Mouse (Mus musculus): ENCODE data around the gene D11Wsu47e. TPM values are rescaled to one million over a fixed set of nuclear protein-coding genes. Genes with fewer than 3 reads are reported as not detected.
"Not testable (repeated sequence)": the region's sequence is repeated elsewhere in the genome, so short reads cannot be mapped to it uniquely, and the experiment has no call there.

Gene D11Wsu47e
- polyA plus RNA-seq, 1 experiment from 2014 or later = 28.8 TPM

DNA sequence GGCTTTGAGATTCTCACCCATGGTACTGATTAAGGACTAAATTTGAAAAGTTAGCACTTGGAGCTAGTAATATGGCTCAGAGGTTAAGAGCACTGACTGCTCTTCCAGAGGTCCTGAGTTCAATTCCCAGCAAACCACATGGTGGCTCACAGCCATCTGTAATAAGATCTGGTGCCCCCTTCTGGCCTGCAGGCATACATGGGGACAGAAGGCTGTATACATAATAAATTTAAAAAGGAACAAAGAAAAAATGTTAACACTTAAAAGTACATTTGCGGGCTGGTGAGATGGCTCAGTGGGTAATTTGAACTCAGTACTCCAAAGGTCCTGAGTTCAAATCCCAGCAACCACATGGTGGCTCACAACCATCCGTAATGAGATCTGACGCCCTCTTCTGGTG, 24.0 kb upstream of the D11Wsu47e start:
- H3K9ac ChIP-seq (replicated peaks; ENCODE audit: low read length); H3K4me3 ChIP-seq (replicated peaks; ENCODE audit: low read depth, low read length); DNase-seq; H3K27ac ChIP-seq (replicated peaks; ENCODE audit: low read depth, low read length); H3K9me3 ChIP-seq (ENCODE audit: control insufficient read depth, low read length); ATAC-seq (ENCODE audit: low FRiP score, low TSS enrichment); H3K4me2 ChIP-seq (ENCODE audit: low read length); H3K4me1 ChIP-seq (ENCODE audit: control insufficient read depth, insufficient read depth, low read length); H3K27me3 ChIP-seq (ENCODE audit: control insufficient read depth, insufficient read depth, low read length): not testable (repeated sequence)
- H3K36me3 ChIP-seq (ENCODE audit: control insufficient read depth, insufficient read depth, low read length) = peaks cover 90% of the 10 kb centered on the region
- whole genome bisulfite sequencing = 98% methylated on average over 3 of the region's 3 CpGs

DNA sequence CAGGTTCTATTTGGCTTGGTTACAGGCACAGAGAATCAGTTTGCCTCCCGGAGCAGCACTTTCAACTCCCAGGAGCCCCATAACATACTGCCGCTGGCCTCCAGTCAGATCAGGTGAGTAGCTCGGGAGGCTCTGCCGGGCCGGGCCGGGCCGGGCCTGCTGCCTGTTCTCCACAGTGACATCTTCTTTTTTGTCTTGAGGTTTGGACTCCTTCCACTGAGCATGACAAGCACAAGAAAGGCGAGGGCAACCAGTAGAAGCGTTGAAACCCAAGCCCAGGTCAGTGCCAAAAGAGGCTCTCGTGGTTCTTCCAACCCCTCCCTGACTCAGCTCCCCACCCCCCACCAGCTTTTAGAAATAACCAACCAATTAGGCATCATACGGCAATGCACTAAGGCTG, 23.3 kb upstream of the D11Wsu47e start:
- Histone ChIP-seq H3K9me3 (ENCODE audit: control insufficient read depth, low read length) (no peaks in the 10 kb centered on the region), H3K4me2 (ENCODE audit: low read length) (no peak overlapping the region), H3K4me1 (ENCODE audit: control insufficient read depth, insufficient read depth, low read length) (no peaks in the 10 kb centered on the region), H3K36me3 (ENCODE audit: control insufficient read depth, insufficient read depth, low read length) (peaks cover 83% of the 10 kb centered on the region), H3K4me3 (replicated peaks; ENCODE audit: low read depth, low read length) (no peak overlapping the region), H3K9ac (replicated peaks; ENCODE audit: low read length) (no peak overlapping the region), H3K27ac (replicated peaks; ENCODE audit: low read depth, low read length) (no peak overlapping the region), H3K27me3 (ENCODE audit: control insufficient read depth, insufficient read depth, low read length) (no peaks in the 10 kb centered on the region)
- WGBS = 97% methylated on average over 11 of the region's 11 CpGs
- ATAC-seq (ENCODE audit: low FRiP score, low TSS enrichment) (no peak), DNase-seq (no peak)

DNA sequence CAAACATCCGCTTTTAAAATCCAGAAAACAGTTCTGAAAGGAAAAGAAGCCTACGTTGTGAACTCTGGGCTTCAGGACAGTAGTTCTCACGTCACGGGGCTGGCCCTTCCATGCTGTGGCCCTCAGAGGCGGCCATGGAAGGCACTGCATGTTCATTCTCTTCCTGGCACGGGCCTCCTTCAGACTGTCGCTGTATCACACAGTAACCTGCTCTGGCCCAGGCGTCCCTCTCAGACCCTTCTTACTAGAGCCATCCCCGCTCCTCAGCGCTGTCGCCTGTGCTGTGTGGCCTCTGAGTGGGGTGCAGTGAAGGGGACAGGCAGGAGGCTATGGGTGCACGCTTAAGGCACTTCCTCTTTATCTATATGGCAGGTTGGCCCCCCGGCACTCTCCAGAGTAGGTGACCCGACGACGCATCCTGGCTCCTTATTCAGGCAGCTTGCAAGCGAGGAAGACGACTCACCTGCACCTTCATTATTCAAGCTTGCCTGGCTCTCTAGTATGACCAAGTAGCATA, 22.3 kb upstream of the D11Wsu47e start:
- Histone ChIP-seq H3K9ac (replicated peaks; ENCODE audit: low read length) (no peak overlapping the region), H3K36me3 (ENCODE audit: control insufficient read depth, insufficient read depth, low read length) (peaks cover 77% of the 10 kb centered on the region)
- ATAC-seq (ENCODE audit: low FRiP score, low TSS enrichment) = no peak

DNA sequence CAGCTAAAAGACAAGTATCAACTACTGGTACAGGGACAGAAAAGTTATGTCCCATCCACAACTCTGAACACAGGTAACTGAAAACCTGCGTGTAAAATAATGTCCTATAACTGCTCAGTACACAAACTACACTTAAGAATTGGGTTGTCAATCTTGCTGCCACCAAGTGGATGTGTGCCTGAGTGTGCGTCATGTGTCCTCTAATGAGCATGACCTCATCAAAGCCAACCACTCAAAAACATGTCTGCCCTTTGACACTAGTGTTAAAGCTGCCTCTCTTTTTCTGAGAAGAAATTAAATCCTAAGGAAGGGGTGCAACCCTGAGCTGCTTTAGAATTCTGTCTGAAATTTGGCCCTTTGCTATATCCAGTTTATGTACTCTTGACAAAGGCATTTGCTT, 19.9 kb upstream of the D11Wsu47e start:
- Histone ChIP-seq H3K9me3 (ENCODE audit: control insufficient read depth, low read length) (no peaks in the 10 kb centered on the region), H3K4me1 (ENCODE audit: control insufficient read depth, insufficient read depth, low read length) (no peaks in the 10 kb centered on the region), H3K4me2 (ENCODE audit: low read length) (no peak overlapping the region), H3K27me3 (ENCODE audit: control insufficient read depth, insufficient read depth, low read length) (no peaks in the 10 kb centered on the region), H3K36me3 (ENCODE audit: control insufficient read depth, insufficient read depth, low read length) (peaks cover 70% of the 10 kb centered on the region), H3K4me3 (replicated peaks; ENCODE audit: low read depth, low read length) (no peak overlapping the region), H3K27ac (replicated peaks; ENCODE audit: low read depth, low read length) (no peak overlapping the region), H3K9ac (replicated peaks; ENCODE audit: low read length) (no peak overlapping the region)
- 68% methylated on average over 2 of the region's 2 CpGs for WGBS
- ATAC-seq (ENCODE audit: low FRiP score, low TSS enrichment) (no peak), DNase-seq (no peak)

More for the DNA sequence above, 22.3 kb upstream of the D11Wsu47e start:
- no peaks in the 10 kb centered on the region for H3K9me3 ChIP-seq (ENCODE audit: control insufficient read depth, low read length)
- no peak overlapping the region for H3K4me3 ChIP-seq (replicated peaks; ENCODE audit: low read depth, low read length)
- no peak overlapping the region for H3K4me2 ChIP-seq (ENCODE audit: low read length)
- WGBS = 93% methylated on average over 18 of the region's 18 CpGs
- no peak for DNase-seq
- no peaks in the 10 kb centered on the region for H3K27me3 ChIP-seq (ENCODE audit: control insufficient read depth, insufficient read depth, low read length)
- no peak overlapping the region for H3K27ac ChIP-seq (replicated peaks; ENCODE audit: low read depth, low read length)
- no peaks in the 10 kb centered on the region for H3K4me1 ChIP-seq (ENCODE audit: control insufficient read depth, insufficient read depth, low read length)

DNA sequence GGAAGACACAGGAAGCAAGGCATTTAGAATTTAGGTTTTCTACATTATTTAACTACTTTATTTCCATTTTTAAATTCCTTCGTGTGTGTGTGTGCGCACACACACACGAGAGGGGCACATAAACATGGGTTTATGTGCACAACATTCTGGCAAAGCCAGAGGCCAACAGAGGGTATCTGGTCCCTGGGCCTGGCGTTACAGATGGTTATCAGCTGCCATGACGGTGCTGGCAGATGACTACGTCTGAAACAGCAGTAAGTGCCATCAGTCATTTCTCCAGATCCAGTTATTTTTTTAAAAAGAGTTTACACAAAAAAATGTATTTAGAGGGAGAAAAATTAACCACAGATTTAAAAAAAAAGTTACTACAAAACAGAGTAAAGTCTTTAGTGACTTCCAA, 18.0 kb upstream of the D11Wsu47e start:
- ATAC-seq (ENCODE audit: low FRiP score, low TSS enrichment) (no peak), DNase-seq (no peak)
- Histone ChIP-seq H3K27me3 (ENCODE audit: control insufficient read depth, insufficient read depth, low read length) (no peaks in the 10 kb centered on the region), H3K36me3 (ENCODE audit: control insufficient read depth, insufficient read depth, low read length) (peaks cover 61% of the 10 kb centered on the region), H3K9me3 (ENCODE audit: control insufficient read depth, low read length) (no peaks in the 10 kb centered on the region), H3K4me1 (ENCODE audit: control insufficient read depth, insufficient read depth, low read length) (no peaks in the 10 kb centered on the region), H3K4me3 (replicated peaks; ENCODE audit: low read depth, low read length) (no peak overlapping the region), H3K27ac (replicated peaks; ENCODE audit: low read depth, low read length) (no peak overlapping the region), H3K9ac (replicated peaks; ENCODE audit: low read length) (no peak overlapping the region), H3K4me2 (ENCODE audit: low read length) (no peak overlapping the region)
- WGBS = 89% methylated on average over 6 of the region's 6 CpGs

DNA sequence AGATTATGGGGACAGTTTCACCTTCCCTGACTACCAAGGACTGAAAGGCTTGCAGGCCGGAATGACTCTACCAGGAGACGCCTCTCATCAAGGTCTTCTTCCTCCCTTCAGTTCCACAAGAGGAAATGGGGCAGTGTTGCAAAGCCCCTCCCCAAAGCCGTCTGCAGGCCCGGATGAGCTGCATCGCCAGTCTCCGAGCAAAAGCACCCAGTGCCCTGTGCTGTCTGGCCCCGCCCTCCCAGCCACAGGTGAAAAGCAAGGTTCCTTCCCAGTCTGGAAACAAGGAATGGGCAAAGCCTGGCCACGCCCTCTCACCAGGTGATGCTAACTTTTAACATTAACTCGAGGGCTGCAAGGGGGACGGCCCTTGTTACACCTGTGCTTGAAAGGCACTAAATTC, 17.6 kb upstream of the D11Wsu47e start:
- H3K4me2 ChIP-seq (ENCODE audit: low read length) = no peak overlapping the region
- no peak overlapping the region for H3K9ac ChIP-seq (replicated peaks; ENCODE audit: low read length)
- H3K4me1 ChIP-seq (ENCODE audit: control insufficient read depth, insufficient read depth, low read length) = no peaks in the 10 kb centered on the region
- H3K4me3 ChIP-seq (replicated peaks; ENCODE audit: low read depth, low read length) = no peak overlapping the region
- no peak overlapping the region for H3K27ac ChIP-seq (replicated peaks; ENCODE audit: low read depth, low read length)
- peaks cover 60% of the 10 kb centered on the region for H3K36me3 ChIP-seq (ENCODE audit: control insufficient read depth, insufficient read depth, low read length)
- no peaks in the 10 kb centered on the region for H3K27me3 ChIP-seq (ENCODE audit: control insufficient read depth, insufficient read depth, low read length)
- DNase-seq (no peak), ATAC-seq (ENCODE audit: low FRiP score, low TSS enrichment) (no peak)
- no peaks in the 10 kb centered on the region for H3K9me3 ChIP-seq (ENCODE audit: control insufficient read depth, low read length)
- WGBS = 71% methylated on average over 10 of the region's 10 CpGs

DNA sequence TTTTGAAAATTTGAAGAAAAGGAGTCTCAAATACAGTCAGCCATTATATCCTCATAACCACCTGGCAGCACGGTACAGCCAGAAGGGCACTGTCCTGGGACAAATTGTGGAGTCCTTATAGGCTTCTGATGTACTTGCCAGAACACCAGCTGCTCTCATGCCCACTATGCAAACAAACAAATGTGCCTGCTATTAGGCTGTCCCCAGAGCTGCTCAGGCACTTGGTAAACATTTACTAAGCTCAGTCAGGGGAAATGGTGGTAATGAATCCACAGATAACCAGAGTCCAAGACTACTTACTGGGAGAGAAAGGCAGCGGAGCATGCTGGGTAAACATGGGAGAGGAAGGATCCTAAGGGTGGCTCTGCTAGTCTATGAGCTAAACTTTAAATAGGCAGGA, 17.1 kb upstream of the D11Wsu47e start:
- 81% methylated on average over 2 of the region's 2 CpGs for WGBS
- no peaks in the 10 kb centered on the region for H3K9me3 ChIP-seq (ENCODE audit: control insufficient read depth, low read length)
- DNase-seq = no peak
- ATAC-seq (ENCODE audit: low FRiP score, low TSS enrichment) = no peak
- no peak overlapping the region for H3K27ac ChIP-seq (replicated peaks; ENCODE audit: low read depth, low read length)
- H3K4me2 ChIP-seq (ENCODE audit: low read length) = no peak overlapping the region
- no peak overlapping the region for H3K4me3 ChIP-seq (replicated peaks; ENCODE audit: low read depth, low read length)
- no peaks in the 10 kb centered on the region for H3K4me1 ChIP-seq (ENCODE audit: control insufficient read depth, insufficient read depth, low read length)
- H3K27me3 ChIP-seq (ENCODE audit: control insufficient read depth, insufficient read depth, low read length) = no peaks in the 10 kb centered on the region
- H3K36me3 ChIP-seq (ENCODE audit: control insufficient read depth, insufficient read depth, low read length) = peaks cover 58% of the 10 kb centered on the region
- H3K9ac ChIP-seq (replicated peaks; ENCODE audit: low read length) = no peak overlapping the region

DNA sequence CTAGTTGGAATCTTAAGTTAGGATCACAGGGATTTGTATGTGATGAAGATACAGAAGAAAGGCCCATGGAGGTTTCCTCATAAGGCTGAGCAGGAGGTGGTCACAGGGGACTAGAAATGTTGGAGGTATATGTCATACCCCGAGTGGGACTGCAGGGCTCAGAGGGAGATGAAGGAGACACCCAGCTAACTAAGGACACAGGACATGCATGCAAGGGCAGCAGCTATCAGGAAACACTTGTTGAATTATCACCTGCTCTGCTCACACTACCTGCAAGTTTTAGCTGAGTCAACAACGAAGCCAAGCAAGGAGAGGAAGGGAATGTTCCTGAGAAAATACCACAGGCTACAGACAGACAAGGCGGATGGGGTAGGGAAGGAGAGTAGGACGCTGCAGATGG, 16.5 kb upstream of the D11Wsu47e start:
- peaks cover 52% of the 10 kb centered on the region for H3K36me3 ChIP-seq (ENCODE audit: control insufficient read depth, insufficient read depth, low read length)
- H3K9ac ChIP-seq (replicated peaks; ENCODE audit: low read length) = no peak overlapping the region
- no peak overlapping the region for H3K27ac ChIP-seq (replicated peaks; ENCODE audit: low read depth, low read length)
- no peak overlapping the region for H3K4me2 ChIP-seq (ENCODE audit: low read length)
- 94% methylated on average over 4 of the region's 4 CpGs for WGBS
- H3K4me3 ChIP-seq (replicated peaks; ENCODE audit: low read depth, low read length) = no peak overlapping the region
- no peaks in the 10 kb centered on the region for H3K4me1 ChIP-seq (ENCODE audit: control insufficient read depth, insufficient read depth, low read length)
- DNase-seq (no peak), ATAC-seq (ENCODE audit: low FRiP score, low TSS enrichment) (no peak)
- no peaks in the 10 kb centered on the region for H3K27me3 ChIP-seq (ENCODE audit: control insufficient read depth, insufficient read depth, low read length)
- no peaks in the 10 kb centered on the region for H3K9me3 ChIP-seq (ENCODE audit: control insufficient read depth, low read length)

DNA sequence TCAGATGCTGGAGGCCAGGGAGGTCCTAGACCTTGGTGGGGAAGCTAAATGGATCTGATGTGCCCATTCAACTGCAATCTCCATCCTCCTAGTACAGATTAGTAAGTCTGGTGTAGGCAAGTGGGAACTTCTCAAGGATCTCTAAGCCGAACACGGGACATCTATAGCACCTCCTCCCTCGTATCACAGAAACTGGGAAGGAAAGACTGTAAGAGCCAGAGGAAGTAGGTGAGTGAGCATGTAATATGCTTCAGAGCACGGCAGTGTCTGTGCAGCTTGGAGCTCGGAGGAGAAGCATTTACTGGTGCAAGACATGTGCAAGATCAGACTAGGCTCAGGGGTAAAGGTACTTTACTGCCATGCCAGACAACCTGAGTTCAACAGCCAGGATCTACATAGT, 15.4 kb upstream of the D11Wsu47e start:
- Histone ChIP-seq H3K4me3 (replicated peaks; ENCODE audit: low read depth, low read length) (no peak overlapping the region), H3K27me3 (ENCODE audit: control insufficient read depth, insufficient read depth, low read length) (no peaks in the 10 kb centered on the region), H3K9me3 (ENCODE audit: control insufficient read depth, low read length) (no peaks in the 10 kb centered on the region), H3K4me2 (ENCODE audit: low read length) (no peak overlapping the region), H3K27ac (replicated peaks; ENCODE audit: low read depth, low read length) (no peak overlapping the region), H3K4me1 (ENCODE audit: control insufficient read depth, insufficient read depth, low read length) (no peaks in the 10 kb centered on the region), H3K9ac (replicated peaks; ENCODE audit: low read length) (no peak overlapping the region), H3K36me3 (ENCODE audit: control insufficient read depth, insufficient read depth, low read length) (peaks cover 52% of the 10 kb centered on the region)
- WGBS = 87% methylated on average over 5 of the region's 5 CpGs
- DNase-seq = no peak
- no peak for ATAC-seq (ENCODE audit: low FRiP score, low TSS enrichment)
